Mouse (Mus musculus) CH12.LX (cell line): ENCODE measurements around the gene Pnpo. TPM values are rescaled to one million over a fixed set of nuclear protein-coding genes. Genes with fewer than 3 reads are reported as not detected.
A peak's percentile ranks its signal among the peaks of the same experiment; 100 is the strongest.

ENCODE experiments used
- DNase-seq: peaks from one replicate; pipeline ENCODE4 v3.0.0-alpha.2; 2013; ENCODE audit errors: extremely low read depth
- H3K27ac ChIP-seq: 2 replicates; pipeline ENCODE4 v1.5.1; 2012; ENCODE audit warnings: low read depth, mild to moderate bottlenecking, control low read depth, moderate library complexity; ENCODE audit not compliant: insufficient read depth
- H3K27me3 ChIP-seq: replicated peaks from 2 replicates; pipeline ENCODE3; 2012; ENCODE audit warnings: inconsistent platforms
- H3K36me3 ChIP-seq, 2 experiments: replicated peaks in 1 of 2; 2 replicates each; pipeline versions ENCODE3 to v1.6.1; 2012; ENCODE audit warnings: inconsistent platforms in 1 of 2, low read length in 1 of 2, mild to moderate bottlenecking in 1 of 2, mixed read lengths in 1 of 2, moderate library complexity in 1 of 2; ENCODE audit not compliant: control insufficient read depth in 1 of 2, insufficient read depth in 1 of 2
- H3K4me1 ChIP-seq, 2 experiments: 2 replicates each; pipeline ENCODE4 v1.6.1; 2012; ENCODE audit warnings: inconsistent platforms in 1 of 2, moderate library complexity in 1 of 2; ENCODE audit not compliant: insufficient read depth in 2 of 2, control insufficient read depth in 1 of 2
- H3K4me2 ChIP-seq: 2 replicates; pipeline ENCODE4 v1.6.1; 2012; ENCODE audit warnings: low read depth, mild to moderate bottlenecking, control low read depth; ENCODE audit not compliant: poor library complexity, insufficient read depth, severe bottlenecking
- H3K4me3 ChIP-seq, 3 experiments: fragments of 150-350 bp in 1 of 3; sonication (generic) in 1 of 3; replicated peaks in 1 of 3; 2 replicates each; pipeline versions ENCODE3 to v1.5.1; 2011 to 2012; ENCODE audit warnings: low read depth in 2 of 3, low read length in 2 of 3, mild to moderate bottlenecking in 2 of 3, moderate library complexity in 2 of 3, control low read depth in 1 of 3, improper control_type of control experiment in 1 of 3, inconsistent platforms in 1 of 3, mixed read lengths in 1 of 3; ENCODE audit not compliant: poor library complexity in 1 of 3
- H3K79me2 ChIP-seq: replicated peaks from 2 replicates; pipeline ENCODE4 v1.6.1; 2012; ENCODE audit warnings: mild to moderate bottlenecking, moderate library complexity; ENCODE audit not compliant: control insufficient read depth, poor library complexity, insufficient read depth, severe bottlenecking; ENCODE audit errors: extremely low read depth
- H3K9ac ChIP-seq: 2 replicates; pipeline ENCODE4 v1.6.1; 2012; ENCODE audit warnings: low read depth, mild to moderate bottlenecking, control low read depth, moderate library complexity; ENCODE audit not compliant: insufficient read depth
- H3K9me3 ChIP-seq: replicated peaks from 2 replicates; pipeline ENCODE3; 2012; ENCODE audit warnings: low read length, inconsistent platforms, mixed read lengths
- BHLHE40 ChIP-seq: IDR thresholded peaks from 2 replicates; pipeline ENCODE4 v1.6.1; 2011; ENCODE audit warnings: mild to moderate bottlenecking, low read depth, low read length, improper control_type of control experiment
- CHD1 ChIP-seq: IDR thresholded peaks from 2 replicates; pipeline ENCODE4 v1.6.1; 2012; ENCODE audit warnings: low read depth, low read length, improper control_type of control experiment, inconsistent platforms
- CHD2 ChIP-seq: IDR thresholded peaks from 2 replicates; pipeline ENCODE4 v1.6.1; 2011; ENCODE audit warnings: low read length, improper control_type of control experiment
- E2F4 ChIP-seq: IDR thresholded peaks from 2 replicates; pipeline ENCODE4 v1.6.1; 2011; ENCODE audit warnings: low read depth, low read length, improper control_type of control experiment; ENCODE audit not compliant: insufficient replicate concordance
- ELF1 ChIP-seq: IDR thresholded peaks from 2 replicates; pipeline ENCODE4 v1.6.1; 2014; ENCODE audit warnings: low read depth, mild to moderate bottlenecking, inconsistent platforms, low read length, improper control_type of control experiment
- EP300 ChIP-seq: IDR thresholded peaks from 2 replicates; pipeline ENCODE4 v1.6.1; 2011; ENCODE audit warnings: low read length, improper control_type of control experiment
- ETS1 ChIP-seq: conservative IDR thresholded peaks from 2 replicates; pipeline ENCODE4 v1.6.1; 2012; ENCODE audit warnings: low read depth, mild to moderate bottlenecking, inconsistent platforms, low read length, improper control_type of control experiment, moderate library complexity
- IRF4 ChIP-seq: IDR thresholded peaks from 2 replicates; pipeline ENCODE4 v1.6.1; 2014; ENCODE audit warnings: low read depth, mild to moderate bottlenecking, inconsistent platforms, low read length, improper control_type of control experiment
- JUN ChIP-seq: IDR thresholded peaks from 2 replicates; pipeline ENCODE4 v1.6.1; 2011; ENCODE audit warnings: low read depth, mild to moderate bottlenecking, low read length, improper control_type of control experiment, moderate library complexity; ENCODE audit not compliant: insufficient read depth
- MAZ ChIP-seq: IDR thresholded peaks from 2 replicates; pipeline ENCODE4 v1.6.1; 2012; ENCODE audit warnings: low read depth, mild to moderate bottlenecking, inconsistent platforms, low read length, improper control_type of control experiment, moderate library complexity
- MEF2A ChIP-seq: IDR thresholded peaks from 2 replicates; pipeline ENCODE4 v1.6.1; 2014; ENCODE audit warnings: low read depth, mild to moderate bottlenecking, inconsistent platforms, low read length, improper control_type of control experiment, borderline replicate concordance
- MXI1 ChIP-seq: IDR thresholded peaks from 2 replicates; pipeline ENCODE4 v1.6.1; 2011; ENCODE audit warnings: mild to moderate bottlenecking, low read depth, low read length, improper control_type of control experiment
- MYC ChIP-seq: IDR thresholded peaks from 2 replicates; pipeline ENCODE4 v1.6.1; 2011; ENCODE audit warnings: low read depth, mild to moderate bottlenecking, improper control_type of control experiment, low read length
- NELFE ChIP-seq: IDR thresholded peaks from 2 replicates; pipeline ENCODE4 v1.6.1; 2011; ENCODE audit warnings: low read depth, low read length, improper control_type of control experiment
- NRF1 ChIP-seq: IDR thresholded peaks from 2 replicates; pipeline ENCODE4 v1.6.1; 2014; ENCODE audit warnings: low read depth, mild to moderate bottlenecking, inconsistent platforms, low read length, improper control_type of control experiment, moderate library complexity
- PAX5 ChIP-seq: IDR thresholded peaks from 2 replicates; pipeline ENCODE4 v1.6.1; 2012; ENCODE audit warnings: low read length, inconsistent platforms, mixed read lengths
- POLR2A ChIP-seq: IDR thresholded peaks from 2 replicates; pipeline ENCODE4 v1.6.1; 2011; ENCODE audit warnings: low read depth, mild to moderate bottlenecking, improper control_type of control experiment, low read length
- POLR2AphosphoS2 ChIP-seq: IDR thresholded peaks from 2 replicates; pipeline ENCODE4 v1.6.1; 2011; ENCODE audit warnings: low read depth, low read length, improper control_type of control experiment
- RAD21 ChIP-seq: IDR thresholded peaks from 2 replicates; pipeline ENCODE4 v1.6.1; 2011; ENCODE audit warnings: low read depth, mild to moderate bottlenecking, low read length, improper control_type of control experiment, moderate library complexity
- RCOR1 ChIP-seq: conservative IDR thresholded peaks from 2 replicates; pipeline ENCODE4 v1.6.1; 2012; ENCODE audit warnings: low read depth, mild to moderate bottlenecking, inconsistent platforms, low read length, improper control_type of control experiment
- SIN3A ChIP-seq: IDR thresholded peaks from 2 replicates; pipeline ENCODE4 v1.6.1; 2012; ENCODE audit warnings: low read length, improper control_type of control experiment, inconsistent platforms
- SMC3 ChIP-seq: IDR thresholded peaks from 2 replicates; pipeline ENCODE4 v1.6.1; 2011; ENCODE audit warnings: low read depth, low read length, improper control_type of control experiment
- TCF12 ChIP-seq: IDR thresholded peaks from 2 replicates; pipeline ENCODE4 v1.6.1; 2014; ENCODE audit warnings: low read depth, mild to moderate bottlenecking, inconsistent platforms, low read length, improper control_type of control experiment
- ZC3H11A ChIP-seq: IDR thresholded peaks from 2 replicates; pipeline ENCODE4 v1.6.1; 2012; ENCODE audit warnings: low read depth, mild to moderate bottlenecking, inconsistent platforms, low read length, improper control_type of control experiment
- ZKSCAN1 ChIP-seq: IDR thresholded peaks from 2 replicates; pipeline ENCODE4 v1.6.1; 2012; ENCODE audit warnings: low read depth, inconsistent platforms, low read length, improper control_type of control experiment, borderline replicate concordance
- ZMIZ1 ChIP-seq: IDR thresholded peaks from 2 replicates; pipeline ENCODE4 v1.6.1; 2012; ENCODE audit warnings: low read depth, mild to moderate bottlenecking, inconsistent platforms, low read length, improper control_type of control experiment
- ZNF384 ChIP-seq: IDR thresholded peaks from 2 replicates; pipeline ENCODE4 v1.6.1; 2012; ENCODE audit warnings: low read depth, low read length, improper control_type of control experiment, inconsistent platforms
- dilution Hi-C: fragments of 300-500 bp; cut with MboI; formaldehyde crosslinking; loops from 2 replicates; pipeline ENCODE4 v1.14.3; 2020; ENCODE audit warnings: low sequenced_read_pairs; ENCODE audit not compliant: extremely low pct_unique_long_range_greater_than_20kb, extremely low pct_ligation_motif_present
- in situ Hi-C: fragments of 300-500 bp; cut with MboI; formaldehyde crosslinking; loops from 3 replicates; pipeline ENCODE4 v1.14.3; 2019; ENCODE audit warnings: low sequenced_read_pairs, low pct_ligation_motif_present, low pct_unique_long_range_greater_than_20kb, mixed read lengths
- polyA plus RNA-seq: library from polyadenylated mRNA; unstranded; fragments of >175 nt; gene quantifications from 2 replicates; pipeline ENCODE4 v1.2.1, GENCODE M21; 2012; ENCODE audit warnings: low read depth; ENCODE audit not compliant: insufficient read length
- total RNA-seq, 2 experiments: library from RNA; depleted of rRNA; stranded (reverse); fragments of 300-350 nt in 1 of 2; fragments of >200 nt in 1 of 2; gene quantifications; 2 replicates each; pipeline ENCODE4 v1.2.3; 2012 to 2014

Pnpo gene
- total and polyA plus RNA-seq, 3 experiments = 36.3 to 54.3 (median 38.5) TPM

DNA sequence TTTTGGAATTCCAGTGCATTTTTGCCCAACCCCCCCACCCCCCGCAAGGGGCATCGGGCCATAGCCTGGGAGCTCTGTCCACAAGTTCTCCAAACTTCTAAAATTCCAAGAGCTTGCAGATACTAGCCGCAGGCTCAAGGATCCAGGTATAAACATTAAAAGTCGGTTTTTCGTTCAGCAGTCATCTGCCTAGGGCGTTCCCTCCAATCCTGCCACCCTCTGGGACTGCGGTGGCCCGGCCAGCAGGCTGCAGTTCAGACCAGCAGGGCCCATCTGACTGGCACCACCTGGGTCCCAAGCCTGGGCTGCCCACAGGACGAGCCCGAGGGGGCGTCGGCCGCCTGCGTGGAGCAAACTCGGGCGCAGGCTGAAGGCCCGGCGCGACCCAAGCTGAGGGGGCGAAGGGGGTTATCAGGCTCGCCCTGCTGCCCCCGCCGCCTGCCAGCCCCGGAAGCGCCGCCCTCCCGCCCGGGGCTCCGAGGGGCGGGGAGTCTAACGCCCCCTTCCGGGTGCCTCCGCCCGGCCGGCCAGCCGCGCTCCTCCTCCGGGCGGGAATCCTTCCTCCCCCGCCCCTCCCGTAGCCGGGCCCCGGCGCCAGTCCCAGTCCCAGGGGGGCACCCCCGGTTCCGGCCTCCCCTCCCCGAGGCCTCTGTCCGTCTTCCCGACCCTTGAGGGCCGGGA is 33.3 kb upstream of the Pnpo start:
- Histone ChIP-seq H3K27ac (peak overlapping the region; percentile 37; the same call in 1 of the 2 replicates), H3K36me3 (peaks cover 0 to 24% of the 10 kb centered on the region in 2 experiments), H3K79me2 (peaks cover 36% of the 10 kb centered on the region), H3K9ac (peak overlapping the region; percentile 88), H3K9me3 (no peaks in the 10 kb centered on the region), H3K4me1 (peaks cover 23 to 61% of the 10 kb centered on the region in 2 experiments), H3K4me3 (peak overlapping the region; percentile 78 to 93 (median 88)), H3K27me3 (no peaks in the 10 kb centered on the region), H3K4me2 (peak overlapping the region; percentile 86)
- dilution Hi-C loops (no loop called here), in situ Hi-C loops (no loop called here)
- peak; percentile 78 for DNase-seq
- no peak for TF ChIP-seq JUN
- peak; percentile 73; the same call in 1 of the 2 replicates for TF ChIP-seq NELFE
- TF ChIP-seq RCOR1 = no peak
- TF ChIP-seq TCF12 = no peak; the same call in 1 of the 2 replicates
- TF ChIP-seq BHLHE40 = no peak
- peak; percentile 32; the same call in 1 of the 2 replicates for TF ChIP-seq MEF2A
- TF ChIP-seq MAZ = peak; percentile 75; the same call in 1 of the 2 replicates
- TF ChIP-seq SMC3 = no peak
- no peak for TF ChIP-seq ZKSCAN1
- TF ChIP-seq ZMIZ1 = peak; percentile 95
- TF ChIP-seq ELF1 = peak; percentile 93
- 0 out of 2 replicates have a peak, but pooled peaks have one; percentile 41 for TF ChIP-seq CHD1
- TF ChIP-seq EP300 = no peak; the same call in 1 of the 2 replicates
- no peak for TF ChIP-seq ZNF384
- no peak for TF ChIP-seq RAD21
- no peak for TF ChIP-seq ZC3H11A
- TF ChIP-seq MXI1 = peak; percentile 84
- TF ChIP-seq CHD2 = no peak
- TF ChIP-seq NRF1 = no peak
- no peak for TF ChIP-seq POLR2AphosphoS2
- TF ChIP-seq POLR2A = peak; percentile 46; the same call in 1 of the 2 replicates
- TF ChIP-seq MYC = no peak
- TF ChIP-seq SIN3A = no peak
- TF ChIP-seq ETS1 = no peak
- TF ChIP-seq E2F4 = no peak
- no peak for TF ChIP-seq PAX5
- TF ChIP-seq IRF4 = peak; percentile 43; the same call in 1 of the 2 replicates
